Comparison of ENCODE assay signal across 8 mouse cellular contexts in the genomic region with DNA sequence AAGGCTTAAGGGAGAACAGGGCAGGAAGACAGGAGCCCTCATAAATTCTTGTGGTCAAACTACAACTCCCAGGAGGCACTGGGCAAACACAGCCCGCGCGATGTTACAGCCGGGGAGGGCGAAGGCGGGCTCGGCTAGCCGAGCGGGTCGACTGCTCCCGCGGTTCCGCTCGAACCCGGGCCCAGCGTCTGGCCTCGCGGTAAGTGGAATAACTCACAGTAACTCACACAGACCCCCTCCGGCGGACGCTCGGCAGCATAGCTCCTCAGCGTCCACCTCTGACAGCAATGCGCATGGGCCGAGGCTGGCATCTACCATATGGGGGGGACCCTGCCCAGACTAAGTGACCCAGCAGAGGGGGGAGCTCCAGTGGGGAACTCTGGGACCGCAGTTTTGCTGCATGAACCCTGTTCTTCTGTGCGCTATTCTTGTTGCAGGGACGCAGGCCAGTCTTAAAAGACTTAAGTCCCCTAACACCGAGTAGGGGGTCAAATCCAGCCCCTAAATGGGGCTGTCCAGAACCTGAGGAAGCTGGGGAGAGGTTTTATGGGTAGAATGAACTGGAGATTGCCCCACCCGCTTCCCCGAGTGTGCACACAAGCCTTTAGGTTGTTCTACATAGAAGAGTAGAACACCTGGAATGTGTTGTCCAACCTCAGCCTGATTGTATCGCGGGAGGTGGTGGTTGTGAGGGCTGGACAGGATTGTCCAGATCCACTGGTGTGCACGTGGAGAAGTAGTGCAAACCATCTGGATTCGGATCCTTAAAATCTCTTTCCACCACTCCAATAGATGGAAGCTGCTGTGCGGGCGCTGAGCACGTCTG. TPM values are rescaled to one million over a fixed set of nuclear protein-coding genes. Genes with fewer than 3 reads are reported as not detected.
DNase-seq lines count a peak whose midpoint lies in the region; ATAC-seq and TF ChIP-seq lines count a peak whose summit lies in the region.

A gene (plus strand): TSS at position 112 of the 826 bp plus-strand sequence.

- CTCF ChIA-PET in Patski (lab: Charles Lee): no interaction called here

- 10% methylated on average over 38 of the region's 38 CpGs for WGBS in hindbrain, embryonic 14.5 days

- no peak for TF ChIP-seq CTCF in Patski (IDR thresholded peaks at IDR 0.05)

- H3K4me1 ChIP-seq in hindbrain, embryonic 14.5 days (replicated peaks; ENCODE audit: control insufficient read depth, insufficient read depth, low read length): peaks cover 7% of the 10 kb centered on the region

- H3K36me3 ChIP-seq in hindbrain, embryonic 14.5 days (replicated peaks; ENCODE audit: control insufficient read depth, insufficient read depth): peaks cover 30% of the 10 kb centered on the region

- H3K9me3 ChIP-seq in hindbrain, embryonic 14.5 days (ENCODE audit: control insufficient read depth, low read length): no peaks in the 10 kb centered on the region

- no peaks in the 10 kb centered on the region for H3K27me3 ChIP-seq in Patski
- H3K27me3 ChIP-seq in hindbrain, embryonic 14.5 days (ENCODE audit: control insufficient read depth, insufficient read depth, low read length): no peaks in the 10 kb centered on the region

- in situ Hi-C loops in Patski (cut with MboI; ENCODE audit: low pct_unique_long_range_greater_than_20kb): no loop called here

- no peak for DNase-seq in Patski (ENCODE audit: low read depth, low spot score)
- DNase-seq in cerebellum, postnatal 14 days: peak; percentile 84 to 85
- peak; percentile 63 to 68 for DNase-seq in frontal cortex, postnatal 25 days (ENCODE audit: low spot score in 2 of 2)
- DNase-seq in hindbrain, embryonic 14.5 days (ENCODE audit: low spot score): peak; percentile 83
- DNase-seq in layer of hippocampus, postnatal 36 days: peak; percentile 75 to 78
- DNase-seq in lung, postnatal 36 days: peak; percentile 88
- DNase-seq in retina, postnatal 7 days (ENCODE audit: low read depth, low spot score): peak; percentile 52
- DNase-seq in urinary bladder, adult 2 months (ENCODE audit: low spot score): peak; percentile 73

- ATAC-seq in Patski: peak; percentile 84
- ATAC-seq in hindbrain, embryonic 14.5 days (ENCODE audit: low FRiP score): peak; percentile 90

- H3K27ac ChIP-seq in hindbrain, embryonic 14.5 days: peak within 1 kb of the TSS; percentile 77

- peak within 1 kb of the TSS; percentile 50 for H3K4me3 ChIP-seq in hindbrain, embryonic 14.5 days (replicated peaks; ENCODE audit: low read length)

- H3K9ac ChIP-seq in hindbrain, embryonic 14.5 days: peak within 1 kb of the TSS; percentile 77

- POLR2A ChIA-PET in Patski (lab: Charles Lee): interaction anchor here (0.5 to 0.9 kb wide), 4 partner anchors 9 to 28 kb away, joined by 3 to 5 read pairs (median 4); a partner anchor contains a TSS

- peak within 1 kb of the TSS; percentile 81 for H3K4me2 ChIP-seq in hindbrain, embryonic 14.5 days (replicated peaks)

RNA-seq across cellular contexts. Expression of the gene that starts here (rescaled TPM):
- polyA plus RNA-seq in Patski (2021): 75.7 TPM
- polyA plus RNA-seq in hindbrain, embryonic 14.5 days (2014; fragmentation: Nextera tagmentation; extraction: Ambion mirVana): 65.5 and 69.2 TPM in 2 replicates
- 10 to 100 TPM; 35.7 to 41.6 TPM for total RNA-seq in layer of hippocampus, postnatal 36 days (2021)
- polyA plus RNA-seq in urinary bladder, adult 2 months (2012; rRNA removed): 71.8 and 76.9 TPM in 2 replicates
